Mouse (Mus musculus): Measurements from ENCODE around the gene Gimap7.

DNA sequence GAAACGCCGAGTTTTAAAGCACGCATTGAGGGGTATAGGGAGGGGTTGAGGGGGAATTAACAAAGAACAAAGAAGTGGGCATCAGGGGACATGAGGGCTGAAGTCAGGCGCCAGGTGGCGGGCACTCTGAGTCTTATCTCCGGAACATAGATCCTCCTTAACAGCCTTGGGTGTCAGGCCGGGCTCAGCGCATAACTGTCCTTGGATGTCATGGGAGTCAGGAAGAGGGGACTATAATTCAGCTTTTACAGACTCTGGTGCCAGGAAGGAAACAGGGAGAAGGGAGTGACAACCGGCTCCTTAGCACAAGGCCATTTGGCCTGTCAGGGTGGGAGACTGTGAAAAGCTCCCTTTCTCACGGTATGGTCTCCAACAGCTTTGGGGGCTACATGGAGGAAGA, 46.1 kb downstream of the Gimap7 start:
- TF ChIP-seq TAL1 (IDR thresholded peaks at IDR 0.05; ENCODE audit: low read length) (no peak), GATA1 (IDR thresholded peaks at IDR 0.05; ENCODE audit: low read length) (no peak)
